Comparison of ENCODE assay signal across 8 mouse cellular contexts in genomic region chr19:58942841-58943828, GRCm38 (mm10). TPM values are rescaled to one million over a fixed set of nuclear protein-coding genes. Genes with fewer than 3 reads are reported as not detected.
DNase-seq lines count a peak whose midpoint lies in the region; ATAC-seq lines count a peak whose summit lies in the region.

Eno4 (plus strand) TSS chr19:58943425.
Hspa12a (minus strand) TSS chr19:58943654.

- no peak for ATAC-seq in erythroblast, adult 5-6 weeks (replicated peaks; ENCODE audit: low FRiP score, poor library complexity, severe bottlenecking)
- peak; percentile 93 for ATAC-seq in embryonic facial prominence, embryonic 13.5 days (ENCODE audit: insufficient number of reproducible peaks, insufficient read depth, low FRiP score, low TSS enrichment, low read depth)
- ATAC-seq in kidney, embryonic 14.5 days (ENCODE audit: low FRiP score, low TSS enrichment) = peak; percentile 97
- ATAC-seq in limb, embryonic 15.5 days (ENCODE audit: insufficient number of reproducible peaks, low FRiP score, low TSS enrichment, low read depth) = peak; percentile 93

- H3K36me3 ChIP-seq in erythroblast, embryonic 14.5 days (ENCODE audit: control insufficient read depth) = no peaks in the 10 kb centered on the region
- no peaks in the 10 kb centered on the region for H3K36me3 ChIP-seq in embryonic facial prominence, embryonic 13.5 days
- no peaks in the 10 kb centered on the region for H3K36me3 ChIP-seq in kidney, embryonic 14.5 days (ENCODE audit: control insufficient read depth, insufficient read depth, low read length)
- no peaks in the 10 kb centered on the region for H3K36me3 ChIP-seq in limb, embryonic 15.5 days

- peak within 1 kb of the TSS; percentile 95 for H3K4me2 ChIP-seq in embryonic facial prominence, embryonic 13.5 days
- H3K4me2 ChIP-seq in kidney, embryonic 14.5 days (replicated peaks; ENCODE audit: low read depth, low read length) = peak within 1 kb of the TSS; percentile 95
- H3K4me2 ChIP-seq in limb, embryonic 15.5 days = peak within 1 kb of the TSS; percentile 95

- H3K4me1 ChIP-seq in erythroblast, embryonic 14.5 days (ENCODE audit: control insufficient read depth) = peaks cover 20% of the 10 kb centered on the region
- peaks cover 14% of the 10 kb centered on the region for H3K4me1 ChIP-seq in embryonic facial prominence, embryonic 13.5 days
- peaks cover 11% of the 10 kb centered on the region; the same call in 1 of the 2 replicates for H3K4me1 ChIP-seq in kidney, embryonic 14.5 days (ENCODE audit: control insufficient read depth, insufficient read depth, low read length)
- peaks cover 15% of the 10 kb centered on the region for H3K4me1 ChIP-seq in limb, embryonic 15.5 days

- under 1% methylated on average over 65 of the region's 65 CpGs for WGBS in embryonic facial prominence, embryonic 13.5 days
- under 1% methylated on average over 58 of the region's 65 CpGs for WGBS in kidney, embryonic 14.5 days
- whole genome bisulfite sequencing in limb, embryonic 15.5 days = under 1% methylated on average over 59 of the region's 65 CpGs

- H3K27me3 ChIP-seq in erythroblast, embryonic 14.5 days (ENCODE audit: control insufficient read depth) = peaks cover 2% of the 10 kb centered on the region; the same call in 1 of the 2 replicates
- H3K27me3 ChIP-seq in embryonic facial prominence, embryonic 13.5 days = peaks cover 10% of the 10 kb centered on the region; the same call in 1 of the 2 replicates
- peaks cover 4% of the 10 kb centered on the region; the same call in 1 of the 2 replicates for H3K27me3 ChIP-seq in kidney, embryonic 14.5 days (ENCODE audit: control insufficient read depth, insufficient read depth, low read length)
- H3K27me3 ChIP-seq in limb, embryonic 15.5 days = peaks cover 6% of the 10 kb centered on the region; the same call in 1 of the 2 replicates

- DNase-seq in heart, adult 9 months (ENCODE audit: low spot score in 2 of 2) = peak; percentile 95 to 97
- peak; percentile 38 to 71 for DNase-seq in monocyte, adult 2 months (ENCODE audit: low read depth in 1 of 2, low spot score in 2 of 2)
- DNase-seq in spleen, postnatal 36 days (ENCODE audit: low spot score in 2 of 2) = peak; percentile 87 to 89

- peak within 1 kb of the TSS; percentile 71 for H3K4me3 ChIP-seq in erythroblast, embryonic 14.5 days (replicated peaks)
- H3K4me3 ChIP-seq in embryonic facial prominence, embryonic 13.5 days = peak within 1 kb of the TSS; percentile 67
- H3K4me3 ChIP-seq in kidney, embryonic 14.5 days (ENCODE audit: low read length) = peak within 1 kb of the TSS; percentile 56
- H3K4me3 ChIP-seq in limb, embryonic 15.5 days = peak within 1 kb of the TSS; percentile 67

- no peaks in the 10 kb centered on the region for H3K9me3 ChIP-seq in erythroblast, embryonic 14.5 days (ENCODE audit: control insufficient read depth, low read length)
- no peaks in the 10 kb centered on the region for H3K9me3 ChIP-seq in embryonic facial prominence, embryonic 13.5 days
- H3K9me3 ChIP-seq in kidney, embryonic 14.5 days (ENCODE audit: control insufficient read depth, low read length) = no peaks in the 10 kb centered on the region
- H3K9me3 ChIP-seq in limb, embryonic 15.5 days = no peaks in the 10 kb centered on the region

- peak within 1 kb of the TSS; percentile 87 for H3K9ac ChIP-seq in embryonic facial prominence, embryonic 13.5 days
- H3K9ac ChIP-seq in kidney, embryonic 14.5 days (ENCODE audit: low read depth, low read length) = peak within 1 kb of the TSS; percentile 67
- H3K9ac ChIP-seq in limb, embryonic 15.5 days = peak within 1 kb of the TSS; percentile 63

- H3K27ac ChIP-seq in embryonic facial prominence, embryonic 13.5 days = peak within 1 kb of the TSS; percentile 81
- H3K27ac ChIP-seq in kidney, embryonic 14.5 days (ENCODE audit: low read depth, low read length) = peak within 1 kb of the TSS; percentile 44; the same call in 1 of the 2 replicates
- H3K27ac ChIP-seq in limb, embryonic 15.5 days = peak within 1 kb of the TSS; percentile 82

RNA-seq across cellular contexts. Expression of gene Eno4, which starts in this region (rescaled TPM):
- polyA plus RNA-seq in erythroblast, embryonic 14.5 days (2012) = not detected in 2 replicates
- total RNA-seq in erythroblast, adult 5-6 weeks (2015; ENCODE audit: low replicate concordance) = not detected in 2 replicates
- not detected in 2 replicates for total RNA-seq in erythroblast, adult 5-6 weeks (2017; ENCODE audit: low replicate concordance)
- 0.24 and 0.26 TPM in 2 replicates for polyA plus RNA-seq in embryonic facial prominence, embryonic 13.5 days (2015; fragmentation: Nextera tagmentation; extraction: Ambion mirVana)
- polyA plus RNA-seq in kidney, embryonic 14.5 days (2014; fragmentation: Nextera tagmentation; extraction: Ambion mirVana) = 0.54 and 0.70 TPM in 2 replicates
- polyA plus RNA-seq in limb, embryonic 15.5 days (2015; fragmentation: Nextera tagmentation; extraction: Ambion mirVana) = 0.16 and 0.32 TPM in 2 replicates

RNA-seq across cellular contexts. Expression of gene Hspa12a, which starts in this region (rescaled TPM):
- polyA plus RNA-seq in erythroblast, embryonic 14.5 days (2012) = 0.01 TPM in 1 of 2 replicates, not detected in the other
- total RNA-seq in erythroblast, adult 5-6 weeks (2015; ENCODE audit: low replicate concordance) = not detected in 2 replicates
- not detected in 2 replicates for total RNA-seq in erythroblast, adult 5-6 weeks (2017; ENCODE audit: low replicate concordance)
- 3.8 and 4.7 TPM in 2 replicates for polyA plus RNA-seq in embryonic facial prominence, embryonic 13.5 days (2015; fragmentation: Nextera tagmentation; extraction: Ambion mirVana)
- polyA plus RNA-seq in kidney, embryonic 14.5 days (2014; fragmentation: Nextera tagmentation; extraction: Ambion mirVana) = 8.1 and 9.5 TPM in 2 replicates
- 3.4 and 3.5 TPM in 2 replicates for polyA plus RNA-seq in limb, embryonic 15.5 days (2015; fragmentation: Nextera tagmentation; extraction: Ambion mirVana)
